Mouse (Mus musculus) bone marrow, adult 2 months (tissue): ENCODE results near the gene Tmbim4. TPM values are rescaled to one million over a fixed set of nuclear protein-coding genes. Genes with fewer than 3 reads are reported as not detected.

ENCODE experiments used
- H3K27ac ChIP-seq: fragments of 200-500 bp; 2 replicates; pipeline ENCODE4 v1.5.1; 2012; ENCODE audit warnings: low read depth, mild to moderate bottlenecking, control low read depth, inconsistent platforms, low read length; ENCODE audit not compliant: control insufficient read depth, poor library complexity, insufficient read depth
- H3K4me1 ChIP-seq: fragments of 200-500 bp; 2 replicates; pipeline ENCODE4 v1.6.1; 2011; ENCODE audit warnings: low read length; ENCODE audit not compliant: control insufficient read depth, insufficient read depth
- H3K4me3 ChIP-seq: fragments of 200-500 bp; replicated peaks from 2 replicates; pipeline ENCODE3; 2011; ENCODE audit warnings: mild to moderate bottlenecking, low read depth, low read length, control low read depth; ENCODE audit not compliant: control insufficient read depth
- CTCF ChIP-seq: fragments of 200-500 bp; IDR thresholded peaks from 2 replicates; pipeline ENCODE4 v1.5.1; 2011; ENCODE audit warnings: low read length, control low read depth; ENCODE audit not compliant: control insufficient read depth, insufficient read depth
- POLR2A ChIP-seq: fragments of 200-500 bp; IDR thresholded peaks from 2 replicates; pipeline ENCODE4 v1.6.1; 2011; ENCODE audit warnings: low read depth, mild to moderate bottlenecking, control low read depth, low read length, borderline replicate concordance; ENCODE audit not compliant: control insufficient read depth
- WGBS: fragments of 180-500 bp; shearing (Covaris S2); methylation state at CpG from one replicate; pipeline ENCODE4 v1.1.7; 2018; 5-methylcytosine and 5-hydroxymethylcytosine counted together
- polyA plus RNA-seq: library from polyadenylated mRNA; stranded (reverse); fragments of >200 nt; gene quantifications from 2 replicates; pipeline ENCODE4 v1.2.4, GENCODE M21; 2011; ENCODE audit warnings: low replicate concordance; ENCODE audit not compliant: missing spikeins, insufficient read depth, insufficient read length

The Tmbim4 gene
- polyA plus RNA-seq, 1 experiment: 64.9 TPM

GRCm38 (mm10) chr10:120239476-120239875 lies 38.1 kb downstream of the Tmbim4 start:
- Histone ChIP-seq H3K27ac (no peak overlapping the region), H3K4me3 (no peak overlapping the region), H3K4me1 (peaks cover 2% of the 10 kb centered on the region)
- TF ChIP-seq CTCF: no peak
- TF ChIP-seq POLR2A: no peak
- WGBS: 74% methylated on average over 6 of the region's 6 CpGs

DNA sequence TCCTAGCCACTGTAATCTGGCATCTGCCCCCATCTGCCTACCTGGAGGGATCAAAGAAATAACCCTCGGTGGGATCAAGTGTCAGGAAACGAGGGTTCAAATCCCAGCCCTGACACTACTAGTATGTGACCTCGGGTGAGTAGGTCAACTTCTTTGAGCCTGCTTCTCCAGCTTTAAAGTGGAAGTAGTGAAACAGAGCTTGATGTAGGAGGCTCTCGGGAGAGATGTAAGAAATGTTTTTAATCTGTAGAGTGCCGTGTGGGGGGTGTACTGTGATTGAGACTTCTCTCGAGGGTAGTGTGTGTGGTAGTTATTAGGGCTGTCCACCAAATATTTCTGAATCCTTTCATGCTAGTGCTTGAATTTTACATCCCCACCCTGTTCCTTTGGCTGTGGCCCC lies 41.0 kb downstream of the Tmbim4 start:
- no peak overlapping the region for H3K27ac ChIP-seq
- TF ChIP-seq CTCF (no peak), POLR2A (no peak)
- WGBS: 72% methylated on average over 6 of the region's 6 CpGs
- no peak overlapping the region for H3K4me3 ChIP-seq
- H3K4me1 ChIP-seq: peaks cover 2% of the 10 kb centered on the region

DNA sequence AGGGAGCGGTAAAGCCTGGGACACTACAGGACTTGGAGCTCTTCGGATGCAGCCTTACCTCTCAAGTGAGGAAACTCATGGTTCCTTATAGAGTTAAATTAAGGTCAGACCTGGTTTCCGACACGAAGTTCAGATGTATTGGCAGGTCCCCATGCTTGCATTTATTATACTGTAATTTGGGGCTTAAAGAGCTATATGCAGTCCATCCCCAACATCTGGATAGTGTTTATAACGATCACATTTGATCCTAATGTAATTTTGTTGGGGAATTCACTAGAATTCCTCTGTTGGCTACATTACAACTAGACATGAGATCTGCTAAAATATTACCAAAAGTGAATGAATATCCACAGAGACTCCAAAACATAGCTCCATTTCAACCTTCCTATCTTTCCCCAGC lies 44.3 kb downstream of the Tmbim4 start:
- TF ChIP-seq CTCF (no peak), POLR2A (no peak)
- H3K27ac ChIP-seq: no peak overlapping the region
- H3K4me1 ChIP-seq: peaks cover 2% of the 10 kb centered on the region
- WGBS: 81% methylated on average over 5 of the region's 5 CpGs
- no peak overlapping the region for H3K4me3 ChIP-seq

DNA sequence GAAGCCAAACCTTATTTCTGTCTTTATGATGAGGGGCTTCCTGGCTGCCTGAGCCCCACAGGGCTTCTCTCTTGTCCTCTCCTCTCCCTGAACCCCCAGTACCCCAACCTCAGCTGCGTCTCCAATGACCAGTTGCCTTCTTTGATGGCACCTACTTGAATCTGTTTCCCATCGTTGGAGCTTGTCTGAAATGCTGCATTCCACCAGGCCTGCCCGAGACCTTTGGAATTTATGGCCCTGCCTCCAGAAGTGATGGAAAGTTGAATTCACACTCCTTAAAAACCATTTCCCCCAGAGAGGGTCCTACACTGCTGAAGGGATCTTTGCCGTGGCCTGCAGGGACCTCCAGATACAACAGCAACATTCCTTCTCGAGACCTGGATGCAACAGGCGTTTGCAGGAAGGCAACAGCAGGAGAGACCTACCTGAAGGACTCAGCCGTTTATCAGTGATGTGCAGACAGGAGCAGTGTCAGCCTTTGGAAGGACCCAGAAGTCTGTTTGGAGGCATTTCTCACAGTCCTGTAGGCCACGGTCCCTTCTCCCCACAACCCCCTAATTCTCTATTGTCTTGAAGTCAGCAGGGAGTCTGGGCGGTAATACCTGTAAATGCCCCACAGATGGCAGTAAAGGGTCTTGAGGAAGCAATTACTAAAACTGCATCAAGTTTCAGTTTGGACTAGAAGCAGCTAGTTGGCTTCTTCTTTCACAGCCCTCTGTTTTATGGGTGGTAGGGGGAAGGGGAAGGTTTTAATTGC lies 45.8 kb downstream of the Tmbim4 start:
- TF ChIP-seq POLR2A: no peak
- TF ChIP-seq CTCF: peak; percentile 12; the same call in 1 of the 2 replicates
- no peak overlapping the region for H3K4me3 ChIP-seq
- H3K4me1 ChIP-seq: no peaks in the 10 kb centered on the region
- no peak overlapping the region for H3K27ac ChIP-seq
- WGBS: 44% methylated on average over 9 of the region's 9 CpGs

DNA sequence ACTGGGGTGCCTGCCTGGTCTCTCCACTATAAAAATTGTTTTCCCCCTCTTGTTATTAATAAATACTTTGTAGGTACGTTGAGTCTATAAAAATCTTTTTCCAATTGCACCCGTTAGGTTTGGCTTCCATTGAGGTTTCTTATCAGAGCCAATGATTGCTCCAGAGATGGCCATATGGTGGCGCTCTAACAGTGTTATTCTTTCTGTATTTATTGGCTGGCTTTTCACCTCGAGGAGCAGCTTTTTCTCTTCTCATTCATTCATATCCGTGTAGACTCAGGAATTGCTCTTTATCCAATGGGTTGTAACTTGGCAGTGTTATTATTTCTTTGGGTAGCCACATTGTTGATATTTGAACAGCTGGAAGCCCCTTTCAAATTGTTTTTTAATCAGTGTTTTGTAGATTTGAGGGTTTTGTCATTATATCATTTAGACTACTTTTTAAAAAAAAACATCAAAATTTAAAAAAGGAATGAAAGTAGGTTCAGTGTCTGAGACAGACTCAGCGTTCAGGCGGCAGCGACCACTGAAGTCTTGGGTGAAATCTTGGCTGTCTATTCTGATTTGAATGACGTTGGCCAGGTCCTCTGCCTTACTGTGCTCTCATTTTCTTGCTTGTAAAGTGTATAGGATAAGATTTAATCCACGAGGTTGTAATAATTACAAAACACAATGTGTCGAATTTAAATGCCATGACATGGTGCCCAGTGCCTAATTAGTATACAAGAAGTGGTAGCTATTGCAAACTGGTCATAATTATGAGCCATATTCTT lies 49.7 kb downstream of the Tmbim4 start:
- no peak overlapping the region for H3K27ac ChIP-seq
- no peak overlapping the region for H3K4me3 ChIP-seq
- no peak for TF ChIP-seq POLR2A
- no peak for TF ChIP-seq CTCF
- WGBS: 57% methylated on average over 11 of the region's 11 CpGs
- no peaks in the 10 kb centered on the region for H3K4me1 ChIP-seq

DNA sequence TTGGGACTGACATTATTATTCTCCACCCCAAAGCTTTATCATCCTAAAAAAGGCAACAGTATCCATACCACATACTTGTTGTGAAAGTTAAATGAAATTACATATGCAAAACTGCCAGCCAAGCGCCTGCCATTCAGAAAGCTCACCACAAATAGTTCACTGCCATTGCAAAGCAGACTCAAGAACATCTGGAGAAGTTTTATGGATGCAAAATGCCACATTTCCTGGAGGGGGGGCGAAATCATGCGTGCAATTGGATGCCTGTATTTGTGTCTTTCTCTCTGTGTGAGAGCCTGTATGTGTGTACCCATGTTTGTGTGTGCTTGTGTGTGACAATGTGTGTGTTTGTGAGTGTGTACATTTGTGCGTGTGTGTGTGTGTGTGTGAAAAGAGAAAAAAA lies 50.4 kb downstream of the Tmbim4 start:
- H3K4me3 ChIP-seq: no peak overlapping the region
- TF ChIP-seq CTCF (no peak), POLR2A (no peak)
- 70% methylated on average over 4 of the region's 4 CpGs for WGBS
- no peaks in the 10 kb centered on the region for H3K4me1 ChIP-seq
- H3K27ac ChIP-seq: no peak overlapping the region

DNA sequence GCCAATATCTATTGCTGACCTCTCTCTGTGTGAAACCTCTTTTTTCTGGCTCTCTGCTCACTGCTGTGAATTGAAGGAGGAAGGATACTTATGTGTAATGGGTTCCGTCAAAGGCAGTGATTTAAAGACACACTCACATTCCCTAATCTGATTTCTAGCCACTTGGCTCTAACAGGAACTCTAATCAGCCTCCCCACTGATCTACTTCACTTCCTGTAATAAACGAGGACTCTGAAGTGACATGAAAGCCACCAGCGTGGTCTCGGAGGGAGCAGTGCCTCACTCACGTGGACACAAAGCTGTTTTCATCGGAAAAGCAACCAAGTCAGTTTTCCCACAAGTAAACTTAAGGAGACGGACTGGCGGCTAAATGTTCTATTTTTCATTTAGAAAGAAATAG lies 51.4 kb downstream of the Tmbim4 start:
- H3K4me1 ChIP-seq: no peaks in the 10 kb centered on the region
- H3K4me3 ChIP-seq: no peak overlapping the region
- H3K27ac ChIP-seq: no peak overlapping the region
- 3% methylated on average over 8 of the region's 8 CpGs for WGBS
- no peak for TF ChIP-seq CTCF
- no peak for TF ChIP-seq POLR2A

- TF ChIP-seq POLR2A (no peak), CTCF (no peak)
- Histone ChIP-seq H3K4me3 (no peak overlapping the region), H3K4me1 (no peaks in the 10 kb centered on the region), H3K27ac (no peak overlapping the region)
- WGBS: 8% methylated on average over 11 of the region's 11 CpGs
Observed at GRCm38 (mm10) chr10:120257231-120257630, 55.8 kb downstream of the Tmbim4 start.

DNA sequence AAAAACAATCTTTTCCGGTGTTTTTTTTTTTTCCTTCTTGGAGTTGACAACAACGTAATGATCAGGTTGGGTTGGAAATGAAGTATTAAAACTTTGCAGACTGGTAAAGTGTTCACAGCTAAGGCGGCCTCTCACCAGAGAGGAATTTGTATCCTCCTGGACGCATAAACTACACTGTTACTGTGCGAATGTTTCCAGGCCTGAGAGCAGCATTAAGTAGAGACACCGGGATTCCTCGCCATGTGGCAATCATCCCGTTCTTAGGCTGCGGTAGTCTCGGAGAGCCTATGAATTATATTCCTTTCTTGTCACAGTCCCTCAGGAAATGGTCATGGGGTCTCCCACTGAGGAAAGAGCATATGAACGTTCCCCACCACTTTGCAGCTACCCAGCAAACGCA lies 66.4 kb downstream of the Tmbim4 start:
- no peak for TF ChIP-seq CTCF
- TF ChIP-seq POLR2A: no peak
- H3K4me3 ChIP-seq: no peak overlapping the region
- H3K4me1 ChIP-seq: peaks cover 2% of the 10 kb centered on the region; the same call in 1 of the 2 replicates
- no peak overlapping the region for H3K27ac ChIP-seq
- WGBS: 87% methylated on average over 12 of the region's 12 CpGs
